Mouse (Mus musculus) frontal cortex, postnatal 36 days (tissue): ENCODE data around the gene Stag1.

Experiments used
- DNase-seq, 2 experiments: peaks; one replicate each; pipeline ENCODE4 v3.0.0; 2022; ENCODE audit warnings: low spot score in 2 of 2

Stag1 gene

GRCm38 (mm10) chr9:100962903-100963427 is 365.4 kb downstream of the Stag1 start:
- DNase-seq, result no peak

DNA sequence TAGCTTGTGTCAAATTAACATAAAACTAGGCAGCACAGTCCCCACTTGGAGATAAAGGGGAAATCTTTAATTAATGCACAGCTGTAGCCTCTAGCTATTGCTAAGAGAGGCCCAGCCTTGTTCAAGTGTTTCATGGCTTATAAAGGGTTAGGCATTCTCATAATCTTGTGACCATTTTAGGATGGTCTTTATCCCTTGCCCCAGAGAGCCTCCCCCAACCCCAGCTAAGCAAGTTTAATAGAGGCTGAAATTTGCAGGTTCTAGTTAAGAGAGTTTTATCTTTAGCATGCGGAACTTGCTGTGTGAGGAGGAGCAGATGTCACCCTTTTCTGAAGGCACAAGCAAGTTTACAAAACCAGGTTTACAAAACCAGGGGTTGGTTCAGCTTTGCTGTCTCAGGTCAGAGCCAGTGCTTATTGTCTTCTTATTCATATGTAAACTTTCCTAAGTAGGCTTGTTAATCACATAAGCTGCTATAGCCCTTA is 365.9 kb downstream of the Stag1 start:
- no peak for DNase-seq

DNA sequence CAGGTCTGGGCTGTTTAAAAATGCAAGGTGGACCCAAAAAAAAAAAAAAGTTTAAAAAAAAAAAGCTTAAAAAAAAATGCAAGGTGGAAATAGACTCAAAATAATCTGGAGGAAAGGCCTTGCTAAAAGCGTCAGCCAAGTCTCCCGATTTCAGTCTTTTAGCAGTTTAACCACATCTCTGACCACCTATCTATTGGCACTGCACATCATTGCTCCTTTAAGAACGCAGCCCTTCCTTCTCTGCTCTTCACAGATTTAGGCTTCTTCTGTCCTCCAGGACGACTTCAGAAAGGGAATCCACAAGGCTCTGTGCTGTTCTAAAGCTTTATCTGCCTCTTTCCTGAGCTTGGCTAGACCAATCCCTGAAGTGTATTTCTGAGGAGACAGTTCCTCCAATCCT is 366.5 kb downstream of the Stag1 start:
- DNase-seq, result no peak

DNA sequence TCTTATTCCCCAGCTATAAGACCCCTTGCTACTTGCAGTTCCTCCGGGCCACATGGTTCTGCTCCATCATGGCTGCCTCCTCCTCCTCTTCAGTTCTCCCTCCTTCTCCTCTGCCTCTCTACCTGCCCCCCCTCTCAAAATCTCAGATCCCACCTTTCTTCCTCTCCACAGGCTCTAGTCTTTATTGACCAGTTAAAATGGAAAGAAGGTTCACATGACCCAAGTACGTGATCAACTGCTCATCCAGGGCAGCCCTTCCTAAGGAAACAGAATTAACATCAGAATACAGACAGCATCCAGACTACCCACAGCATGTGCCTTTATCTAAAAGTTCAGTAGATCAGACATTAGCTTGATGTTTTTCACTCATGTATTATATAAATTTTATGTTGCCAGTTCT is 371.9 kb downstream of the Stag1 start:
- no peak for DNase-seq

DNA sequence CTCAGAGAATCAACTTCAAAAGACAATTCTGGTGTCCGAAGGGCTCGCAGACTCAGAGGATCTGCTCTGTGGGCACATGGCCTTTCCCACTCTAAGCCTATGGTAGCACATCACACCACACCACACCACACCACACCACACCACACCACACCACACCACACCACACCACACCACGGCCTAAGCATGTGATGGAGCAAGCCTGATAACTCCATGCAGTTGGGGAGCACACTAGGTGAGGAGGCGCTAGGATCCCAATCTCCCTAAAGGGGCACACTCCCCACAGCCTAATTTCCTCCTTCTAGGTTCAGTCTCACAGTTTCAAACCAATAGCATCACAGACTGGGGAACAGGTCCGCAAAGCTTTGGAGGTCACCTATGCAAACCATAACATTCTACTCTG is 381.1 kb downstream of the Stag1 start:
- DNase-seq, result no peak

DNA sequence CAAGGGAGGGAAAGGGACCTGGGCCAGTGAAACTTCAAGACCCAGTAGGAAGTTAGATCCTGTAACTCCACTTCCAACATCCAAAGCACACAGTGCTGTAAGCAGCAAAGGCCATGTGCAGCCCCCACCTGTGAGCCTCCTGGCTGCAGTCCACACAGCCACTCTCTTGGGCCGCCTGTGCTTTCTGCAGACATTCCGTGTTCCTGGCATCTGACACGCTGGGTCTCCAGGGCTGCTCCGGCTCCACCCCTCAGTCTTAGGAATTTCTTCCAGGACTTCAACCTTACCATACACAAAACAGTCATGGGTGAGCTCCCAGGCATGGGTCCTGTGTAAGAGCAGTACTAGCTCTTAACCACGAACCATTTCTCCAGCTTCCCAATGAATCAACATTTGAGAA is 381.7 kb downstream of the Stag1 start:
- DNase-seq, result no peak

DNA sequence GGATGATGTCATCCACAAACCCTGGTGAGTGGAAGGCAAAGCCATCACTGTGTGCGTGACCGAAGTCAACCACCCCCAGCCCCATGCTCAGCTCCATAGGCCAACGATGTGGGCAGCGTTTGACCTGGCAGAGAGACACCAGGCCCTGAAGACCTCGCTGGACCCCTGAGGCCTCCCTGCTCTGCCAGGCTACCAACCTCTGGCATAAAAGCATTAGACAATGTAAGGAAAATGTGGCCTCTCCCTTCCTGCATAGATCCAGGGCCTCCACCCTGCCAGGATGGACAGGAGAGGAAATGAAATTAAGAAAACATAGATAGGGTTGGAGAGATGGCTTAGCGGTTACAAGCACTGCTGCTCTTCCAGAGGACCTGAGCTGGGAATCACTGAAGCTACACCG is 385.2 kb downstream of the Stag1 start:
- DNase-seq, result no peak

DNA sequence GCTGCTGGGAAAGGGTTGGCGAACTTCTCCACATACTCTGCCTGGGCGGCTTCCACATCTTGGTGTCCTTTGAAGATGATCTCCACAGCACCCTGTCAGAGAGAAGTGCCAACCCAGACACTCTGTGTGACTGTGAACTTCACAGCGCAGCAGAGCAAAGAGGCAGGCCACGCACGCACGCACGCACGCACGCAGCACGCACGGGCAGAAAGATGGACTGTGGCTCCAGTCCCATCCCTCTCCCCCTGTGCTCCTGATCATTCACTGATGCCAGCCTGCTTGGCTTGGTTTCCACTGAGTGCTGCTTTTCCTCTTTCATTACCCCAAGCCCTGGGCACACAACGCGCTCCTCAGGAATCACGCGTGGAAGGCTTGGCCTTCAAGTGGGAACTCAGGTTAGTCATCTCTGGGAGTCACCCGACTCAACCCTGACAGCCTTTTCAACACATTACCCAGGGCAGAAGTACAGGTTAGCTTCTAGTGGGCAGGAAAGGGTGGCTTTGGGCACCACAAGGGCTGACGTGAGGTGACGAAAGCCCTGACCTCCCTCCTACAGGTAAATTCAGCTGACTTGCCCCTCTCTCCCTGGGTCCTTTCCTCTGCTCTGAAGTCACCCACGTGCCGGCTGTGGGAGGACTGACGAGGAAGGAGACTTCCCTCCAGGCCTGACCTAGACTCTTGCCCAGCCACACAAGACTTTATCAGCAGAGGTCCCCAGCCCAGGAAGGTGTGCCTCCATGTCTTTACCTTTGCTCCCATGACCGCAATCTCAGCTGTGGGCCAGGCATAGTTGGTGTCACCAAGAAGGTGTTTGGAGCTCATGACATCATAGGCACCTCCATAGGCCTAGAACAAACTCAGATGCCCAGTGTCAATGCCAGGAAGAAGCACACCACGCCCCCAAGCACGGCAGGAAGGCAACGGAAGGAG is 387.0 kb downstream of the Stag1 start:
- DNase-seq, result no peak

DNA sequence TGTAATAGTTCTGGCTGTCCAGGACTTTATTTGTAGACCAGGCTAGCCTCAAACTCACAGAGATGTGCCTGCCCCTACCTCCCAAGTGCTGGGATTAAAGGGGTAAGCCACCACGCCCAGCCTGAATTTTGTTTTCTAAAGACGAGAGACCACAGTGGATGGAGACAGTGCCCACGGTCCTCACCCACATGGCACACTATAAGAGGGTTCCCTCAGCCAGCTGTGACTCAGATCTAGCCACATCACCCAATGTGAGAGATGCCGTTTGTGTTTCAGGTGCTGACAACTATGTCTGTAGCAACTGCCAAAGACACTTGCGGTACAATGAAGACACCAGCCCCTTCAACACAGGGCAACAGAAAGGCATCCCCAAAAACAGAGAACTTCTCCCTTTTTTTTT is 389.4 kb downstream of the Stag1 start:
- DNase-seq, result no peak

DNA sequence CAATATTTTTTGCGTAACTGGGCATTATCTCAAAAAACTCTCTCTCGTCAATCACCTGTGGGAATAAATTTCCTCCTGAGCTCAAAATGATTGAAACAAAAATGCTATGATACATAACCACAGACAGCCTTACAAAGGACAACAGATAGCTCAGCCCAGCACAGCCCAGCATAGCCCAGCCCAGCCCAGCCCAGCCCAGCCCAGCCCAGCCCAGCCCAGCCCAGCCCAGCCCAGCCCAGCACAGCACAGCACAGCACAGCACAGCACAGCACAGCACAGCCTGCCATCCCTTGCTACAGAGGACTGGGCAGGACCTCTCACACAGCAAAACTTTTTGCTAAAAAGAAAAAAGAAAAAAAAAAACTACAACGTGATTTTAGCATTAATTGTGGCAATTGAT is 390.3 kb downstream of the Stag1 start:
- no peak for DNase-seq

- DNase-seq, result no peak
These were observed 393.0 kb downstream of the Stag1 start for GRCm38 (mm10) chr9:100990609-100991008.

DNA sequence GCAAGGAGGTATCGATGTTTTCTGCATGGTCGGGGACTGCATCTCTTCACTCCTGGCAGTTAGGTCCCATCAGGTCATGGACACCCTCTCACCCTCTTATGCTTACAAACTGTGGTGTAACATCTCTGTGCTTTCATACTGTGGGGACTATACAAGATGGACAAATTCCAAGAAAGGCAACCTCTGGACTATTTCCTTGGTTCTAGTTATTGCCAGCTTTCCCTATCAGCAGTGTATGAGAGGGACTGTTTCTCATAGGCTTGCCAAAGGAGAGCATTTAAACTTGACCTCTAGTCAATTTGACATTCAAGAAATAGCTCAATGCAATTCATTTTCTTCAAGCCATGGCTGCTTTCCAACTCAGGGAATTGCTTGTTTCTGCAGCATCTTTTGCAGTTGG is 393.7 kb downstream of the Stag1 start:
- no peak for DNase-seq

DNA sequence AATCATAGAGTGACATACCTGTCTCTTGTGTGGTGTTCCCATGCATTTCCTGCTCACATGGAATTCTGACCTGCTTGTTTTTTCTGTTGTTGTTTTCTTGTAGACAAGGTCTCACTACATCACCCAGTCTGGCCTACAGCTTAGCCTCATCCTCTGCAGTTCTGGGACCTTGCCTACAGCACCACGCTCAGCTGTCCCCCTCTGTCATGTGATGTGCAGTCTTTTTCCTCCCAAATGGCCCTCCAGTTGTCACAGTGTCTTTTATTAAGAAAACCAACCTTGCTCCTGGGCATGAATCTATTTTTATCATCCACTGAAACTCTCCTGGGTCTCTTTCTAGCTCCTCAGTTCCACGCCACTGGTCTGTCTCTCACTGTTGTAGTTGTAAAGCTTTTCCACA is 394.6 kb downstream of the Stag1 start:
- no peak for DNase-seq

DNA sequence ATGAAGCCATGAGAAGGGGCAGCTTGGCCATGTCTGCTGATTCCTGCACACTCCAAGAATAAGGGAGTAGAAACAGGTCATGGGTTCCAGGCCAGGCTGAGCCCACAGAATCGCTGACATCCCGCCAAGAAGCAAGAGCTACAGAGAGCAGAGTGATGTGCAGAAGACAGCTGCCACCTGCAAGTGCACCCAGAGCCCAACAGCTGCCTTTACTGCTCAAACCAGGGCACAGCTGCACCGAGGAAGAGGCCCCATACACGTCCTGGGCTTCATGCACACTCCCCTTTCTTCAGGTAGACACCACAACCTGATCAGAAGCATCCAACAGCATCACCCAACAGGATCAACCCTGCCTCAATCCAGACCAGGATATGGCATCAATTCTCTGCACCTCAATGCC is 396.3 kb downstream of the Stag1 start:
- DNase-seq, result no peak

DNA sequence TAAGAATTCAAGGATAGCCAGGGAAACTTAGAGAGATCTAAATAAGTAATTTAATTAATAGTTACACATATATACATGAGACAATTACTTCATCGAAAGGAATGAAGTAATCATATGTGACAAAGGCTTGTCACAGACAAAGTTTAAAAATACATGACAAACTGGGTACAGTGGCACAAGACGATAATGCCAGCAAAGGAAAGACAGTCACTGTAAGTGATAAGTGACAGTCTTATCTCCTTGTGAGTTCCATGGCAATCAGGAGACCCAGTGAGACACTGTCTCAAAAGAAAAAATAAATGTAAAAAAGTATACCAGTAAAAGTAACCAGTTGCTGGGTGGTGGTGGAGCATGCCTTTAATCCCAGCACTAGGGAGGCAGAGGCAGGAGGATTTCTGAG is 399.5 kb downstream of the Stag1 start:
- no peak for DNase-seq

- DNase-seq, result no peak
These were observed 404.5 kb downstream of the Stag1 start for GRCm38 (mm10) chr9:101002053-101002452.

GRCm38 (mm10) chr9:101002841-101003240 is 405.2 kb downstream of the Stag1 start:
- no peak for DNase-seq

DNA sequence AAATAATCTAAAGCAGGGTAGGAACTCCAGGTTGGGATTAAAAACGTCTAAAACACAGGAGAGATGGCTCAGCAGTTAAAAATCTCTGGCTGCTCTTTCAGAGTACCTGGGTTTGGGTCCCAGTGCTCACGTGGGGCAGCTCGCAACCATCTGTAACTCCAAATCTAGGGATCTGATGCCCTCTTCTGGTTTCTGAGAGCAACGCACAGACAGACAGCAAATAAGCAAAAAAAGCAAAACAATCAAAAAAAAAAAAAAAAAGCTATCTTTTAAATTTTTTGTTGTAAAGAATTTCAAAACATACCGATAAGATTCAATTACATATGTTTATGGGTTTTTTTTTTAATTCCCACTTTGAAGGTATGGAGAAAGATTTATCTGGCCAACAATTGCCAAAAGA is 405.7 kb downstream of the Stag1 start:
- no peak for DNase-seq

GRCm38 (mm10) chr9:101005866-101006265 is 408.3 kb downstream of the Stag1 start:
- no peak for DNase-seq
